Mouse (Mus musculus): Measurements from ENCODE around the gene Rfc2.

DNA sequence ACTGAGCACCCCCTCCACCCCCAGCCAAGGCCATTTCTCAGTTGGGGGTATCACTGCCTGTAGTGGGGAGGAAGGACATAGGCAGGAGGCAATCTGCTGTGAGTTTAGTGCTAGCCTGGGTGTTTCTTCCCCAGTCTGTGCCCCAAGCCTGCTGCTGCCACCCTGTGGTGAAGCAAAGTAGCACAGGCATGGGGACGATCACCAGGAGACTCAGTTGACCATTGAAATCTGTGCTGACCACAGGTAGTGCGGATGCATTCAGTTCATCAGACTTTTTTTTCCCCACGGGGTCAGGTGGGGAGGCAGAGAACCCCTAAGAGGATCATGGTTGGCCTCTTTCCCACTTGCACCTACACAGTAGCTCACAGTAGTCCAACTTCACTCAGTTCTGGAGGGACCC, 35.9 kb downstream of the Rfc2 start:
- TF ChIP-seq CTCF (IDR thresholded peaks at IDR 0.05; ENCODE audit: low read depth): peak; percentile 98
- TF ChIP-seq EP300 (IDR thresholded peaks at IDR 0.05; ENCODE audit: low read depth): no peak

All from liver, embryonic 14.5 days (tissue).